Mouse (Mus musculus) limb, embryonic 11.5 days (tissue): ENCODE measurements at regions not wholly inside any gene's neighbourhood (a gene's known extent, or its start where the extent isn't known, plus 50 kb on each side); places are given as distances from the start of the nearest gene placed in this dataset.
"Not testable (repeated sequence)": the region's sequence is repeated elsewhere in the genome, so short reads cannot be mapped to it uniquely, and the experiment has no call there.

Source experiments
- ATAC-seq: fragments of 200-750 bp; cut with Nextera tagmentation; 2 replicates; pipeline ENCODE4 v1.8.0; 2017; ENCODE audit warnings: low read depth; ENCODE audit not compliant: insufficient number of reproducible peaks, low FRiP score, low TSS enrichment
- DNase-seq: peaks from one replicate; pipeline ENCODE4 v3.0.0-alpha.2; 2015; ENCODE audit warnings: low spot score
- H3K27ac ChIP-seq: fragments of 300-500 bp; sonication (generic); replicated peaks from 2 replicates; pipeline ENCODE4 v1.5.1; 2014; ENCODE audit warnings: low read depth, mild to moderate bottlenecking, low read length
- H3K27me3 ChIP-seq: fragments of 300-500 bp; sonication (generic); 2 replicates; pipeline ENCODE4 v1.6.1; 2014; ENCODE audit warnings: mild to moderate bottlenecking, low read length, mixed read lengths; ENCODE audit not compliant: control insufficient read depth, insufficient read depth
- H3K36me3 ChIP-seq: fragments of 300-500 bp; sonication (generic); 2 replicates; pipeline ENCODE4 v1.6.1; 2014; ENCODE audit warnings: mild to moderate bottlenecking, low read length, moderate library complexity, mixed read lengths; ENCODE audit not compliant: control insufficient read depth, insufficient read depth
- H3K4me1 ChIP-seq: fragments of 300-500 bp; sonication (generic); 2 replicates; pipeline ENCODE4 v1.6.1; 2014; ENCODE audit warnings: low read length, mixed read lengths; ENCODE audit not compliant: control insufficient read depth, insufficient read depth
- H3K4me2 ChIP-seq: fragments of 300-500 bp; sonication (generic); 2 replicates; pipeline ENCODE4 v1.6.1; 2014; ENCODE audit warnings: low read depth, mild to moderate bottlenecking, moderate library complexity; ENCODE audit not compliant: severe bottlenecking
- H3K4me3 ChIP-seq: fragments of 300-500 bp; sonication (generic); 2 replicates; pipeline ENCODE4 v1.5.1; 2014; ENCODE audit warnings: low read depth, low read length
- H3K9ac ChIP-seq: fragments of 300-500 bp; sonication (generic); 2 replicates; pipeline ENCODE4 v1.6.1; 2014; ENCODE audit warnings: mild to moderate bottlenecking, low read length
- H3K9me3 ChIP-seq: fragments of 300-500 bp; sonication (generic); 2 replicates; pipeline ENCODE4 v1.6.1; 2016; ENCODE audit warnings: low read length; ENCODE audit not compliant: control insufficient read depth
- WGBS: fragments of 180-500 bp; shearing (Covaris S2); extraction: QIAGEN DNeasy Blood & Tissue Kit; methylation state at CpG from one replicate; pipeline ENCODE4 v1.1.7; 2014; 5-methylcytosine and 5-hydroxymethylcytosine counted together

DNA sequence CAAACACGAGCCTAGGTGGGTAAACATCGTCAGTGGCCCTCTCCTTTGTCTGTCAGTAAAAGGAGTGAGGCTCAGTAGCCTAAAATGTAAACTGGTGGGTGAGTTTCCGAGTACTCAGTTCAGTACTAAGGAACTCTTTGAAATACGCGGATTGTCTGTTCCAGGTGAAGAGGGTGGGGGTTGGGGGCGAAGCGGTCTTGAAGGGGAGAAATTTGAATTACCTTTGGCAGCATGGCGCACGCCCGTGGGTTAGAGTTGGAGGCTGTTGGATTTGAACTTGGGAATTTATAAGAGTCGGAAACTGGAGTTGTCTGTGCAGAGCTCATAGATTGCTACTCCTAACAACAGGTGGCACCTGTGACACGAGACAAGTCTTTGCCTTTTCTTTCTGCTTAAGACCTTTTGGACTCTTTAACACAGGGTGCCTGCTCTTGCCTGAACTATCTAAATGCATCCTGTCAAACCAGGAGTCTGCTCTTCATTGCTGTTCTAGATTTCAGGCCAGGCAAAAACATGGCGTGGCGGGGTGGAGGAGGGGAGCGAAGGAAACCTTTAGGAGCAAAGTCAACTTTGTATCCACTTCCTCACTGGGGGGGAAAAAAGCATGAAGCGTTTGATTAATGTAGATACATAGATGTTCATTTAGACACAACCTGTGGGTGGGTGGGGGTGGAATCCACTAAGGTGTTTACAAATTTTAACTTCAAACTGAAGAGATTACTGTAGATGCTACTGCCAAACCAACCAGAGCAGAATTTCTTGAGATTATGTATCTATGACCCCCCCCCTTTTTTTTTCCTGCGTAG is 89.0 kb upstream of the Rpl34 start:
- Histone ChIP-seq H3K9ac (peak overlapping the region; percentile 47; the same call in 1 of the 2 replicates), H3K27ac (no peak overlapping the region), H3K4me3 (peak overlapping the region; percentile 5; the same call in 1 of the 2 replicates), H3K9me3 (no peaks in the 10 kb centered on the region), H3K4me1 (no peaks in the 10 kb centered on the region), H3K36me3 (no peaks in the 10 kb centered on the region), H3K27me3 (no peaks in the 10 kb centered on the region), H3K4me2 (peak overlapping the region; percentile 44)
- WGBS = 38% methylated on average over 17 of the region's 17 CpGs
- DNase-seq (no peak), ATAC-seq (peak; percentile 34; the same call in 1 of the 2 replicates)

DNA sequence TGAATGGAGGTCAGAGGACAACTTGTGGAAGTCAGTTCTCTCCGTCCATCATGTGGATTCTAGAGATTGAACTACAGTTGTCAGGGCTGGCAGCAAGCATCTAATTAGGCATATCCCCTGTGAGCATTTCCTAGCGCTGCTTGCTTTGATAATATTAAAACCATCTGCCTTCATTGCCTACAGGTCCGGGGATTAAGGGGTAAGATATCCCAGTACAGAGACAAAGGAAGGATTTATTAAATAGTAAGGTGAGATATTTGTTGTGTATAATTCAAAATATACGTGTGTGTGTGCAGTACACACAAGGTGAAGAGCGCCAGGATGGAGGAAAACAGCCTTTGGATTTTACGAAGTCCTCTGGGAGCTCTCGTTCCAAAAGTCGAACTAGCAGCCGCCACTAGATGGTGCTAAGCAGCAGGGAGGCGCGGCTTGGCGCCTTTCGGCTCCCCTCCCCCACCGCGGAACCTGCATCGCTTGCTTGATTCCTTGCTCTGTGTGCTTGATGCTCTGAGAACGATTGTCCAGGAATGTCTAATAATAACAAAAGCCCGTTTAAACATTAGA is 88.4 kb upstream of the Rpl34 start:
- ATAC-seq (peak; percentile 42; the same call in 1 of the 2 replicates), DNase-seq (peak; percentile 97)
- 1% methylated on average over 18 of the region's 18 CpGs for WGBS
- no peaks in the 10 kb centered on the region for H3K27me3 ChIP-seq
- peak overlapping the region; percentile 44 for H3K4me2 ChIP-seq
- no peaks in the 10 kb centered on the region for H3K4me1 ChIP-seq
- no peak overlapping the region for H3K27ac ChIP-seq
- H3K9ac ChIP-seq = peak overlapping the region; percentile 47; the same call in 1 of the 2 replicates
- H3K36me3 ChIP-seq = no peaks in the 10 kb centered on the region
- peak overlapping the region; percentile 5; the same call in 1 of the 2 replicates for H3K4me3 ChIP-seq
- H3K9me3 ChIP-seq = no peaks in the 10 kb centered on the region

DNA sequence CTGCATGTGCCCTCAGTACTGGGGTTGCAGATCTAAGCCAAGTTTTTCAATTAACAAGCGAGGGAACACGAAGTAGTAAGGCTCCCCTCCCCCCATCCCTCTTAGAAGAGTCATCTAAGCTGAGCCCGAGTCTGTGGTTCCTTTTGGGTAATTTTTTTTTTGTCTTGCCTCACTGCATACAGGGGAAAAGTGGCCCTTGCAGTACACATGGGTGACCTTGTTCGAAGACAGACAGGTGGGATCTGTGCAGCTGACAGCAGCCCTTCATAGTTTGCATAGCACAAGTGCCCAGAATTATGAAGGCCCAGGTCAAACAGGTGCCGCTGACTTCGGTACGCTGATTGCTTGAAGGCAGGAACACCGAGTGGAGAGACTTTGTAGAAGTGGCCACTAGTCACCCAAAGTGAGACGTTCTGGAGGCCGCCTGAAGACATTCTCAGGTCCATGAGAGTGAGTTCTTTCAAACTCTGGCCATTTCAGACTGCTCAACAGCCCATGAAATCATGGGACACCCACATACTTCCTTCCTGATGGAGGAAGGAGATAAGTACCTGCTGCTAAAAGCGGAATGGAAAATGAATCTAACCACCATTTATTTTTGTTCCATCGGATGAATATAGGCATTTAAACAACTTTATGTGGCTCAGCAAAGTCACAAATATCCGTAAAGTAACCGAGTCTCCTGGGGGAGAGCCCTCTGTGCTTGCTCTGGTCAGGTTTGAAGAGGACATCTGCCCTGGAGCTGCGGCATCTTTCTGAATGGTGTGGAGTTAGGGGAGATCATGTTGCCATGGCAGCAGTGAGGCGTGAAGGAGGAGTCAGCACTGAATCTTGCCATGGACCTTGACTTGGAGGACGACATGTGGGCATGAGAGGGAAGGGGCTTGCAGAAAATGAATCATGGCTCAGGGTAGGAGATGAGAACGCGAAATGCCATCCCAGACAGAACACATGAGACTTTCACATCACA is 79.8 kb upstream of the Rpl34 start:
- Histone ChIP-seq H3K4me3 (no peak overlapping the region), H3K36me3 (no peaks in the 10 kb centered on the region), H3K9me3 (no peaks in the 10 kb centered on the region), H3K4me2 (no peak overlapping the region), H3K9ac (no peak overlapping the region), H3K27me3 (no peaks in the 10 kb centered on the region), H3K4me1 (no peaks in the 10 kb centered on the region), H3K27ac (no peak overlapping the region)
- no peak for ATAC-seq
- no peak for DNase-seq
- WGBS = 79% methylated on average over 19 of the region's 19 CpGs

DNA sequence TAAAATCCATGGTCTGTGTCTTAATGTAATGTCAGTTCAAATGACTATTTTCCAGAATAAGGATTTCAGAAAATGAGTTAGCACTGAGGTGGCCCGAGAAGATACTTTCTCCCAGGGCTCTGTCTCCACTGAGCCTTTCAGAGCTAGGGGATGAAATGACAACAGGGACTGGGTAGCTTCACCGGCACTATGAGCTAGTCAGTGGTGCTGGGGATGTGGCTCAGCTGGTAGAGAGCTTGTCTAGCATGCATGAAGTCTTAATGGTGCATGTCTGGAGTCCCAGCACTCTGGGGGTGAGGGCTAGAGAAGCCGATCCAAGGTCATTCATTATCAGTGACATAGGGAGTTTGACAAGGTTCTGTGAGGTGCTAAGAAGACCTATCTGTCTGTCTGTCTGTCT is 75.1 kb upstream of the Rpl34 start:
- Histone ChIP-seq H3K9ac (no peak overlapping the region), H3K27me3 (no peaks in the 10 kb centered on the region), H3K4me1 (peaks cover 5% of the 10 kb centered on the region; the same call in 1 of the 2 replicates), H3K9me3 (no peaks in the 10 kb centered on the region), H3K4me2 (no peak overlapping the region), H3K27ac (no peak overlapping the region), H3K4me3 (no peak overlapping the region), H3K36me3 (no peaks in the 10 kb centered on the region)
- 93% methylated on average over 3 of the region's 3 CpGs for WGBS
- no peak for ATAC-seq
- no peak for DNase-seq

DNA sequence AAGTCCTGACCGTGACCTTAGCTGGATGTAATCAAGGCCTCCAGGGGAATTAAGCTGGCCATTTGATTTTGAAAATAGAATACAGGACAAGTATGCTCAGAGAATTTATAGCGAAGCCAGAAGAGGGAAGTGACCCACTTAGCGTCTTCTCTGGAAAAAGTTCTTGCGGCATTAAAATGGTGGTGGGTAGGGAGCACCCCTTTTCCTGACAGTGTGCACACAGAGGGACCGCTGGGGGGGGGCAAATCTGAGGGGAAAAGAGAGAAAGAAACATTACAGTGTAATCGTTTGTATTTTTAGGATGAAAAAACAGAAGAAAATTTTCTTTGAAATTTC is 74.1 kb upstream of the Rpl34 start:
- no peak overlapping the region for H3K4me3 ChIP-seq
- no peak overlapping the region for H3K4me2 ChIP-seq
- H3K4me1 ChIP-seq = peaks cover 5% of the 10 kb centered on the region; the same call in 1 of the 2 replicates
- no peaks in the 10 kb centered on the region for H3K9me3 ChIP-seq
- no peak overlapping the region for H3K9ac ChIP-seq
- H3K27me3 ChIP-seq = no peaks in the 10 kb centered on the region
- no peaks in the 10 kb centered on the region for H3K36me3 ChIP-seq
- DNase-seq = no peak
- no peak for ATAC-seq
- no peak overlapping the region for H3K27ac ChIP-seq
- 65% methylated on average over 6 of the region's 6 CpGs for WGBS

DNA sequence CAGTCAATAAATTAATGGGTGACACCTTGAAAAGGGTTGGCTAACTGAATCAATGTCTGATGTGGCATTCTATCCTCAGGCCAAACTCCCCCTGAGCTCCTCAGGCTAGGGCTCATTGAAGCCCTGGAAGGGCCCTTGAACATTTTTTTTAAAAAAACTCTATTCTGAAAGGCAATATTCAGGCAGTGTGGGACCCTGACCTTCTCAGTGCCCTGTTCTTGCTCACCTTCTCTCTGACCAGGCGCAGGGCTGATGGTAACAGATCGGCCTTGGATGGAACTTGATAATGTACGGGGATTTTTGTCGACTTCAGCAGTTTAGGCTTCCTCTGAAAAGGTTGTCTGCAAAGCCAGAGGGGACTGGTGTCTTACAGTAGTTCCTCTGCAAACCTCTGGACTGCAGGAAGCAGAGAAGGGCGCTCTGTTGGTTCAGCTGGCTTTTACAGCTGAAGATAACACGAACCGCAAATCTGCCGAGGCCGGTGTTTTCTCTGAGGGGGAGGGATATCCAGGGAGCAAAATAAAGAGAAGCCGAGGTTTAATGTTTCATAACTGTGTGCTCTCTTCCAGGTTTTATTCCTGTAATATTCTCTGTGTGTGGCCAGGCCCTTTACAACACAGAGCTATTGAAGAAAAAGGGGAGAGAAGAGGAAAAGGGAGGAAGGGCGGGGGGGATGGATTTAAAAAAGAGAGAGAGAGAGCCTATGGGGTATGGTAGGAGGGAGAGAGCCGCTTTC is 73.6 kb upstream of the Rpl34 start:
- no peak for ATAC-seq
- H3K27ac ChIP-seq = no peak overlapping the region
- H3K4me1 ChIP-seq = peaks cover 5% of the 10 kb centered on the region; the same call in 1 of the 2 replicates

DNA sequence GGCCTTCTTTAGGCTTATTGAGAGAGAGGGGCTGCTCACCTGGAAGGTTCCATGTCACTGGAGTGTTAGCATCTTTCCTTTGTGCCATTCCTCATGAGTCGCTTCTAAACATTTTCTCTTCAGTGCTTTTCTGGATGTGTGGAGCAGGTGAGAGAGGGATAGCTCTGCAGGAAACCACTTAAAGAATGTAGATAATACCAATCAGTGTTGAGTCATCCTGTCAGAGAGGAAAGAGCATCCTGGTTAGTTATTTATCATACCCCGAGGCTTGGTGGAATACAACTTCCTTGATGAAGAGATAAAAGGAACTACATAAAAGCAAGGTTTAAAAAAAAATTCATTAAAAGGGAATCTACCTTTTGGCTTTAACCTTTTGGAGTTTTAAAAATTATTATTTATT is 69.8 kb upstream of the Rpl34 start:
- Histone ChIP-seq H3K4me3 (no peak overlapping the region), H3K9me3 (no peaks in the 10 kb centered on the region), H3K4me1 (peaks cover 5% of the 10 kb centered on the region; the same call in 1 of the 2 replicates), H3K27me3 (no peaks in the 10 kb centered on the region), H3K36me3 (no peaks in the 10 kb centered on the region), H3K9ac (no peak overlapping the region), H3K27ac (no peak overlapping the region), H3K4me2 (no peak overlapping the region)
- no peak for DNase-seq
- no peak for ATAC-seq
- WGBS = 84% methylated on average over 2 of the region's 2 CpGs

More for the DNA sequence above, 73.6 kb upstream of the Rpl34 start:
- H3K36me3 ChIP-seq = no peaks in the 10 kb centered on the region
- H3K4me3 ChIP-seq = no peak overlapping the region
- H3K27me3 ChIP-seq = no peaks in the 10 kb centered on the region
- no peak overlapping the region for H3K4me2 ChIP-seq
- no peak for DNase-seq
- H3K9me3 ChIP-seq = no peaks in the 10 kb centered on the region
- no peak overlapping the region for H3K9ac ChIP-seq
- 28% methylated on average over 12 of the region's 12 CpGs for WGBS

DNA sequence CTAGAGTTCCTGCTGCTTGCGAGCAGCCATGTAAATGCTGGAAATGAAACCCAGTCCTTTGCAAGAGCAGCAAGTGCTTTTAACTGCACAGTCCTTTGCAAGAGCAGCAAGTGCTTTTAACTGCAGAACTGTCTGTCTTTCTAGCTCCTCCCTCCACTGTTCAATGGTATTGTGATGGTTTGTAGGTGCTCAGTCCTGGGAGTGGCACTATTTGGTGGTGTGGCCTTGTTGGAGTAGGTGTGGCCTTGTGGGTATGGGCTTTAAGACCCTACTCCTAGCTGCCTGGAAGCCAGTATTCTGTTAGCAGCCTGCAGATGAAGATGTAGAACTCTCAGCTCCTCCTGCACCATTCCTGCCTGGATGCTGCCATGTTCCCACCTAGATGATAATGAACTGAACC is 67.8 kb upstream of the Rpl34 start:
- H3K4me1 ChIP-seq, H3K36me3 ChIP-seq, H3K4me2 ChIP-seq, H3K4me3 ChIP-seq, H3K27ac ChIP-seq, H3K9me3 ChIP-seq, H3K9ac ChIP-seq, H3K27me3 ChIP-seq, DNase-seq, ATAC-seq: not testable (repeated sequence)
- WGBS = 97% methylated on average over 1 of the region's 1 CpGs
